Mouse (Mus musculus): ENCODE data around the gene Ang.
A peak's percentile ranks its signal among the peaks of the same experiment; 100 is the strongest.

The Ang gene

GRCm38 (mm10) chr14:51129624-51129975, 38.6 kb downstream of the Ang start:
- peak; percentile 56 for DNase-seq (ENCODE audit: low spot score)

GRCm38 (mm10) chr14:51130315-51130940, 39.5 kb downstream of the Ang start:
- peak; percentile 84 for DNase-seq (ENCODE audit: low spot score)

GRCm38 (mm10) chr14:51131086-51131815, 40.3 kb downstream of the Ang start:
- DNase-seq (ENCODE audit: low spot score): peak; percentile 35

DNA sequence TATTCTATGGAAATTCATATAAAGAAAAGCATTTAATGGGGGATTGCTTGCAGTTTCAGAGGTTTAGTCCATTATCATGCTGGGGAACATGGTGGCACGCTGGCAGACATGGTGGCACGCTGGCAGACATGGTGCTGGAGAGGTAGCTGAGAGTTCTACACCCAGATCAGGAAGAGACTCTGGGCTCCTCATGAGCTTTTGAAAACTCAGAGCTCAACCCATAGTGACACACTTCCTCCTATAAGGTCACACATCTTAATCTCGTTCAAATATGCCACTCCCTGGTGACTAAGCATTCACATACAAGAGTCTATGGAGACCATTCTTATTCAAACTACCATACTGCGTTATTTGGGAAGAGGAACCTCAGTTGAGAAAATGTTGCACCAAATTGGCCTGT, 41.4 kb downstream of the Ang start:
- DNase-seq (ENCODE audit: low spot score): peak; percentile 76

DNA sequence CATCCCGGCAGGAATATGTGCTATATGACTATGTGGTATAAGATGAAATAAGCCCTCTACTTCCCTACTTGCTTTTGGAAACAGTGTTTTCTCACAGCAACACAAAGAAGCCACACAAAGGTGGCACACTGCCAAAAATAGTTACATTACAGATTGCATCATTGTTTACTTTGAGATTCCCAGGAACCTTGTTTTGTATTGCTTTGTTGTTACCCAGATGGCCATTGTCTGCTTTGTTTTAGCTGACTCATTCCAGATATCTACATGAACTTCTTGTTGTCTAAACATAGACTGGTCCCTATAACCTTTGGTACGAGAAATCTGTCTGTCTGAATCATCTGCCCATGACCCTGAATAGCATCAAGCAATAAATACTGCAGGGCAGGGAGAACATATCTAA, 49.4 kb downstream of the Ang start:
- no peak for DNase-seq (ENCODE audit: low spot score)

GRCm38 (mm10) chr14:51142119-51142518, 51.2 kb downstream of the Ang start:
- DNase-seq (ENCODE audit: low spot score): no peak

DNA sequence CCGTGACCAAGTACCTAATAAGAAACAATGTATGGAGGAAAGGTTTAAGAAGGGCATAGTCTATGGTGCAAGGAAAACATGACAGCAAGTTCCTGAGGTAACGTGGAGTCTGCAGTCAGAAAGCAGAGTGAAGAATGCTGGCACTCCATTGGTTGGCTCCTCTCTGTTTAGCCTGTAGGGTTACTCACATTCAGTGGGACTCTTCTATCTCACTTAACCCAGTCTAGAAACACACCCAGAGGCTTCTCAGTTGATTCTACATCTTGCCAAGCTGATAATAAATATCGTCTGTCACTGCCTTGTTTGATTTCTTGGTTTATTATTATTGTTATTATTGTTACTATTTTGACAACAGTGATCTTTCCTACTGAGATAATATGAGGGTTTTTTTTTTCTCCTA, 51.6 kb downstream of the Ang start:
- DNase-seq (ENCODE audit: low spot score): peak; percentile 76

- DNase-seq (ENCODE audit: low spot score): no peak
Measured at GRCm38 (mm10) chr14:51143287-51143686, 52.3 kb downstream of the Ang start.

- peak; percentile 80 for DNase-seq (ENCODE audit: low spot score)
Measured at GRCm38 (mm10) chr14:51143937-51144336, 53.0 kb downstream of the Ang start.

- DNase-seq (ENCODE audit: low spot score): no peak
Measured at GRCm38 (mm10) chr14:51144451-51144850, 53.5 kb downstream of the Ang start.

- no peak for DNase-seq (ENCODE audit: low spot score)
Measured at GRCm38 (mm10) chr14:51145521-51145920, 54.6 kb downstream of the Ang start.

DNA sequence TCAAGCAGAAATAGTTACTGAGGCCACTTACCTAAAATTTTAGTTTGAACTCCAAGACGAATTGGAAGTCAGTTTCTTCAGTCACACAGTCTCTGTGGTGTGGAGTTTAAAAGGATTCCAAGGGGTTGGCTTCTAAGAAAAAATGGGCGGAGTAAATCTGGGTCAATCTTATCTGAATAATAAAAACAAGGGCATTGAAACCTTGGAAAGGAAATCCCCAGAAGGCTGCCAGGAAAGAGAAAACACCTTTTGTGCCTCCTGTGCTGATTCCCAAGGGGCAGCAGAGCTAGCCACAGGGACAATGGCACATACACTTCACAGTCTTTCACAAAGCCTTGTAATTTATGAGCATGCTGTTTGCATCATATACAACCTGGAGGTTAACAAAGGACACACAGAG, 55.7 kb downstream of the Ang start, which contains the start of gene Rnase1:
Gene Rnase1, minus strand, starts transcription at position 101 of the 400 bp plus-strand sequence.
- DNase-seq (ENCODE audit: low spot score): peak; percentile 27

DNA sequence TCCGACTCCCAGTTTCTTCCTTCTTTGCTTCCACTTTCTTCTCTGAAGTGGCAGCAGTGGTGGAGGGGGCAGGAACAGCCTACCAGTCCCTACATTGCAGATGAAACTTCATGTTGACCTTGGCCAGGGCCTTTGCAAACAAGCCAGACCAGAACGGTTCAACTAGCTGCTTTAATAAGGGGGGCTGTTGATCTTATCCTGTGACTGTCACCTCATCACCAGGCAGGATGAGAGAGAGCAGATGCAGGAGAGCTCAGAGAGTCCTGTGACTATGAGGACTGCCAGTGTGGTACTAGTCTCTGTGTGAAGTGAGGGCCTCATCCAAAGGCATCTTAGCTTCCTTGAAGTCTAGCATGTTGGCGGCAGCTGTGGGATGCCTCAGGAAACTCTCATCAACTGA, 57.1 kb downstream of the Ang start:
- DNase-seq (ENCODE audit: low spot score): no peak

- DNase-seq (ENCODE audit: low spot score): peak; percentile 53
Measured at GRCm38 (mm10) chr14:51149164-51149563, 58.2 kb downstream of the Ang start.

DNA sequence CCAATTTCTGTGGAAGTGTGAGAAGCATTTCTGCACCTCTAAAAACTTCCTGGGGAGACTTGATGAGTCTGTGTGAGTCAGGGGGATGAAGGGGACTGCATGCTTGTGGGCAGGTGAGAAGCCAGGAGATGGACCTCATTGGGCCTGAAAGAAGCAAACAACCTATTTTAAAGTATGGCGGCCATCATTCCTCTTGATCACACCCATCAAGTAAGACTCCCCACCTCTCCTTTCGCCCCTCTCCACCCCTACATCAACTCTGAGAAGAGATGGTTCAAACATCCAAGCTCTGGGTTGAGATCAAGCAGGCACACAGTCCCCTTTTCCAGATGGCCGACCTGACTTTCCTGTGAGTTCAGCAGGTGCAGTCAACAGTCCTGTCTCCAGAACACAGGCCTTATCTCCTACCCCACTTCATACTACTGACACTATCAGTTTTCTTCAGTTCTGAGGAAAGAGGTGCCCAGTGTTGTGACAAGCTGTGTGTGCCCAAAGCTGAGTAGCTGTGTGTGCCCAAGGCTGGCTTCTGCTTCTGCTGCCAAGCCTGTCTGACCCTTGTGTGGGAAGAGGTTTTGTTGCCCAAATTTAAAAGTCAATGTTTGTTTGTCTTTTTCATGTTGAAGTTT, 59.4 kb downstream of the Ang start:
- DNase-seq (ENCODE audit: low spot score): peak; percentile 62
